Mouse (Mus musculus) midbrain, embryonic 14.5 days (tissue): Measurements from ENCODE around the gene Abca4. TPM values are rescaled to one million over a fixed set of nuclear protein-coding genes. Genes with fewer than 3 reads are reported as not detected.

Experiments used
- ATAC-seq: fragments of 200-750 bp; cut with Nextera tagmentation; 2 replicates; pipeline ENCODE4 v1.8.0; 2017; ENCODE audit warnings: moderate number of reproducible peaks, moderate library complexity; ENCODE audit not compliant: low FRiP score, low TSS enrichment
- DNase-seq: peaks from one replicate; pipeline ENCODE4 v3.0.0-alpha.2; 2015
- H3K27ac ChIP-seq: fragments of 300-500 bp; sonication (generic); replicated peaks from 2 replicates; pipeline ENCODE4 v1.5.1; 2014; ENCODE audit warnings: mild to moderate bottlenecking, low read depth, low read length, moderate library complexity
- H3K27me3 ChIP-seq: fragments of 300-500 bp; sonication (generic); 2 replicates; pipeline ENCODE4 v1.6.1; 2014; ENCODE audit warnings: low read length, control low read depth, mixed read lengths; ENCODE audit not compliant: control insufficient read depth, insufficient read depth
- H3K36me3 ChIP-seq: fragments of 300-500 bp; sonication (generic); 2 replicates; pipeline ENCODE4 v1.6.1; 2014; ENCODE audit warnings: low read length, control low read depth; ENCODE audit not compliant: control insufficient read depth, insufficient read depth
- H3K4me1 ChIP-seq: fragments of 300-500 bp; sonication (generic); 2 replicates; pipeline ENCODE4 v1.6.1; 2014; ENCODE audit warnings: mild to moderate bottlenecking, antibody characterized with exemption, low read length, control low read depth; ENCODE audit not compliant: control insufficient read depth, insufficient read depth
- H3K4me2 ChIP-seq: fragments of 300-500 bp; sonication (generic); 2 replicates; pipeline ENCODE4 v1.6.1; 2014; ENCODE audit warnings: mild to moderate bottlenecking, low read length, moderate library complexity
- H3K4me3 ChIP-seq: fragments of 300-500 bp; sonication (generic); replicated peaks from 2 replicates; pipeline ENCODE4 v1.5.1; 2014; ENCODE audit warnings: low read depth, low read length
- H3K9ac ChIP-seq: fragments of 300-500 bp; sonication (generic); replicated peaks from 2 replicates; pipeline ENCODE4 v1.6.1; 2014; ENCODE audit warnings: mild to moderate bottlenecking, low read length, moderate library complexity
- H3K9me3 ChIP-seq: fragments of 300-500 bp; sonication (generic); 2 replicates; pipeline ENCODE4 v1.6.1; 2016; ENCODE audit warnings: low read length, control low read depth, mixed read lengths; ENCODE audit not compliant: control insufficient read depth
- WGBS: fragments of 180-500 bp; shearing (Covaris S2); extraction: QIAGEN DNeasy Blood & Tissue Kit; methylation state at CpG from one replicate; pipeline ENCODE4 v1.1.7; 2014; 5-methylcytosine and 5-hydroxymethylcytosine counted together
- polyA plus RNA-seq: library from polyadenylated mRNA; unstranded; fragments of >200 nt; fragmentation: Nextera tagmentation; extraction: Ambion mirVana; gene quantifications from 2 replicates; pipeline ENCODE4 v1.2.1, GENCODE M21; 2014

Gene Abca4
- polyA plus RNA-seq, 1 experiment from 2014 or later = 1.6 TPM

DNA sequence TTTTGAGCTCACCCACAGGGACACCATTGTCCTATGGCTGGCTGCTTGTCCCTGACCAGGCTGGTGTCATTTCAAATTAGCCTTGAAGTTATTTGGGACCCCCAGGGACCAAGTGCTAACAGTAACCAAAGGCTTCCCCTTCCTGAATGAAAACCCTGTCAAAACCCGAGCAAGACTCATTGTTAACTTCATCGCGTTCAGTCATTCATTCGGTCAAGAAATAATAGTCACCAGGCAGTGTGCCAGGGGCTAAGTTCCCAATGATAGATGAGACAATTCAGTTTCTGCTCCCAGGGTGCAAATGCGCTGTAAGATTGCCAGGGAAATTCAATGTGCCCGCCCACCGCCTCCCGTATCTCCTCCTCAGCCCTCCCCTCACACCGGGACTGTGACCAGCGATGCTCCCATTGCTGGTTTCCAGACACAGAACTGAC lies 2.0 kb downstream of the Abca4 start:
- peaks cover 40% of the 10 kb centered on the region for H3K4me1 ChIP-seq
- no peak overlapping the region for H3K9ac ChIP-seq
- no peak overlapping the region for H3K27ac ChIP-seq
- H3K36me3 ChIP-seq = no peaks in the 10 kb centered on the region
- peak; percentile 85 for DNase-seq
- H3K4me3 ChIP-seq = no peak overlapping the region
- H3K4me2 ChIP-seq = peak overlapping the region; percentile 31
- peak; percentile 63 for ATAC-seq
- no peaks in the 10 kb centered on the region for H3K9me3 ChIP-seq
- peaks cover 69% of the 10 kb centered on the region for H3K27me3 ChIP-seq
- WGBS = under 1% methylated on average over 10 of the region's 10 CpGs

GRCm38 (mm10) chr3:122047402-122047801 lies 3.2 kb downstream of the Abca4 start:
- WGBS = 46% methylated on average over 7 of the region's 7 CpGs
- ATAC-seq (no peak), DNase-seq (no peak)
- H3K27me3 ChIP-seq = peaks cover 61% of the 10 kb centered on the region
- no peak overlapping the region for H3K9ac ChIP-seq
- H3K4me2 ChIP-seq = no peak overlapping the region
- H3K4me3 ChIP-seq = no peak overlapping the region
- no peak overlapping the region for H3K27ac ChIP-seq
- no peaks in the 10 kb centered on the region for H3K9me3 ChIP-seq
- H3K36me3 ChIP-seq = no peaks in the 10 kb centered on the region
- peaks cover 40% of the 10 kb centered on the region for H3K4me1 ChIP-seq

DNA sequence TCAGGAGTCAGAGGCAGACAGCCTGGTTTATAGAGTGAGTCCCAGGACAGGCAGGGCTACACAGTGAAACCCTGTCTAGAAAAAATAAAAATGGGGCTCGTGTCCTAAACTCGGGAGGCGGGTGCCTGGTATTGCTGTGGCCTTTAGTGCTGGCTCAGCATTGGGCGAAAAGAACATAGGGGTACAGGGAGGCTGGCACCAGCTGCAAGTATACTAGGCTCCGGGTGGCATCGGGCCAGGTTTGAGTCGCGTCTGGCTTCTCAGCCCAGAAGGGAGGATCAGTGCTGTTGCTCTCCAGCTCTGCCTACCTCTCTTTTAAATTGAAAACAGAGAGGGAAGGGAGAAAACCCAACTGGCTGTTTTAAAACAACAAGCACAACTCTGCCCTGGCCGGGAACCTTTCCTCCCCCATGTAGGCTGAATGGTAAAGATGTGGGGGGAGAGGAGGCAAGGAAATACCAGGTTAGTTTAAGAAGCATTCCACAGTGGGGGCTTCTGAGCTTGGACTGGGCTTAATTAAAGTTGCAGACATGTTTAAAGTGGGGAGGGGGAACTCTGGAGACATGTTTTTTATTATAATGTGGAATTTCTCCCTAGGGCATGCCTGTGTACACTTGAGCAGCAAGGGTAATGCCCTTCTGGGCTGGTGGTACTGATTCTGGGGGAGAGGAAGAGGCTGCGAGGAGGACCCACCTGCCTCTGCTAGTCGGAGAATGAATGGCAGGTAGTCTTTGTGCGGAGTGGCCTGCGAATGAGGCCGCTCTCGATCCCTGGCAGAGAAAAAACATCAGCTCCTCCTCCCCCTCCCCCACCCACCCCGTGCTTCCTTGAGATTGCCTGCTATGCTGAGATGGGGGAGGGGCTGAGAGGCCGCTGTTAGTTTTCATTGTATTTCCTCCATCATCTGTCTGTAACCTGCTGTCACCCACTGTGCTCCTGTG lies 3.9 kb downstream of the Abca4 start:
- WGBS = 18% methylated on average over 17 of the region's 17 CpGs
- H3K4me1 ChIP-seq = peaks cover 39% of the 10 kb centered on the region

DNA sequence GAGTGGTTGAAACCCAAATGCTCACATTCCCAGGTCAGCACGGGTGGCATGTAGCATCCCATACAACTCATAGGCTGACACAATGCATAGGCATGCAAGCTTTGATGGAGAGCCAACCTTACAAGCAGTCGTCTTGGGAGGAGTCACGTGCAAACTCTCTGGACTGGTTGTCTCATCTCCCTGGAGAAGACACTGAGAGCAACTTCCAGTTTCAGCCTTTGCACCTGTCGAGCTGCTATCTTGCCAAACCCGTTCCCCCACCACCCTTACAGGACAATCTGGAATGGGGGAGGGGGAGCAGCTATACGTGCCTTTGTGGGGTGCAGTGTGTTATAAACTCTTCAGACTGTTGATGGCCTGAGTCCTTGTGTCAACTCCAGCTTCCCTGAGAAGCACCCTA lies 4.9 kb downstream of the Abca4 start:
- no peaks in the 10 kb centered on the region for H3K36me3 ChIP-seq
- H3K4me3 ChIP-seq = no peak overlapping the region
- WGBS = 58% methylated on average over 6 of the region's 6 CpGs
- no peak overlapping the region for H3K27ac ChIP-seq
- H3K4me1 ChIP-seq = peaks cover 29% of the 10 kb centered on the region
- DNase-seq (no peak), ATAC-seq (no peak)
- no peak overlapping the region for H3K9ac ChIP-seq
- H3K27me3 ChIP-seq = peaks cover 47% of the 10 kb centered on the region
- H3K9me3 ChIP-seq = no peaks in the 10 kb centered on the region
- no peak overlapping the region for H3K4me2 ChIP-seq

More for the DNA sequence above, 3.9 kb downstream of the Abca4 start:
- H3K36me3 ChIP-seq = no peaks in the 10 kb centered on the region
- peak; percentile 82 for DNase-seq
- H3K27me3 ChIP-seq = peaks cover 54% of the 10 kb centered on the region
- no peak overlapping the region for H3K9ac ChIP-seq
- 0 out of 2 replicates have a peak, but pooled peaks have one; percentile 31 for ATAC-seq
- H3K4me3 ChIP-seq = no peak overlapping the region
- H3K27ac ChIP-seq = no peak overlapping the region
- peak overlapping the region; percentile 27 for H3K4me2 ChIP-seq
- H3K9me3 ChIP-seq = no peaks in the 10 kb centered on the region

DNA sequence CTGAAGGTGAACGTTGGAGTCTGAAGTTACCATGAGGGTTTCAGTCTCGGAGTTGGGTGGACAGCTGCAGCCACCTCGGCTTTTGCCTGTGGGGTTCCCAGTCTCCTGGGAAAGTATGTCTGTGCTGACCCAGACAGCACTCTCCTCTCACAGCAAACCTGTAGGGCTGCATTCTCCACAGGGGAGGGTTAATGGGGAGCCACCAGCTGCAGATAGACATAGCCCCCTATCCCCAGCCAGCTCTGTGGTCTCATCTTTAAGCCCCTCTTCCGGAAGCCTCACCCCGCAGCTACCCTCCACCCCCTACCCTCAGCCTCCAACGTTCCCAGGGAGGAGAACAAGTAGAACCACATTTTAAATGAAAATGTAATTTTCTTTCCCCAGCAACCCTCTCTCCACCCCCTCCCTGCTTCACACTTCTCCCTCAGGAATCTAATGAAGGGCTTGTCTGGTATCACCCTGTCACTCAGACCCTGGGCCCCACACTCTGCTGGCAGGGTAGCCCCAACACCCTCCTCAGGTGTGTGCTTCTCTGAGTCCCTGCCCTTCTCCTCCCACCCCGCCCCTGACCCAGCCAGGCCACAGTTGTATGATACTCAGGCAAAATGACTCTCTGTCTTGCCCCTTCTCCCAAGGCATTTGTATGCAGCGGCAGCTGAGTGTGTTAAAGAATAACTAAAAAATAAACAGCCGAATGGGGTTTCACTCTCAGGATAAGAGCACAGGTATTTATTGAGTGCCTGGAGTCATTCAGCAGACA lies 14.4 kb downstream of the Abca4 start:
- H3K4me3 ChIP-seq = no peak overlapping the region
- DNase-seq = no peak
- H3K36me3 ChIP-seq = no peaks in the 10 kb centered on the region
- H3K9me3 ChIP-seq = no peaks in the 10 kb centered on the region
- no peak overlapping the region for H3K4me2 ChIP-seq
- no peaks in the 10 kb centered on the region for H3K4me1 ChIP-seq
- no peaks in the 10 kb centered on the region for H3K27me3 ChIP-seq
- WGBS = 67% methylated on average over 9 of the region's 9 CpGs
- no peak overlapping the region for H3K9ac ChIP-seq
- ATAC-seq = no peak
- no peak overlapping the region for H3K27ac ChIP-seq

- no peaks in the 10 kb centered on the region for H3K36me3 ChIP-seq
- no peak overlapping the region for H3K4me3 ChIP-seq
- no peak for ATAC-seq
- no peak for DNase-seq
- H3K9ac ChIP-seq = no peak overlapping the region
- whole genome bisulfite sequencing = 91% methylated on average over 10 of the region's 10 CpGs
- no peaks in the 10 kb centered on the region for H3K4me1 ChIP-seq
- no peaks in the 10 kb centered on the region for H3K27me3 ChIP-seq
- no peak overlapping the region for H3K4me2 ChIP-seq
- no peaks in the 10 kb centered on the region for H3K9me3 ChIP-seq
- H3K27ac ChIP-seq = no peak overlapping the region
These were observed 18.3 kb downstream of the Abca4 start for GRCm38 (mm10) chr3:122062586-122062985.

DNA sequence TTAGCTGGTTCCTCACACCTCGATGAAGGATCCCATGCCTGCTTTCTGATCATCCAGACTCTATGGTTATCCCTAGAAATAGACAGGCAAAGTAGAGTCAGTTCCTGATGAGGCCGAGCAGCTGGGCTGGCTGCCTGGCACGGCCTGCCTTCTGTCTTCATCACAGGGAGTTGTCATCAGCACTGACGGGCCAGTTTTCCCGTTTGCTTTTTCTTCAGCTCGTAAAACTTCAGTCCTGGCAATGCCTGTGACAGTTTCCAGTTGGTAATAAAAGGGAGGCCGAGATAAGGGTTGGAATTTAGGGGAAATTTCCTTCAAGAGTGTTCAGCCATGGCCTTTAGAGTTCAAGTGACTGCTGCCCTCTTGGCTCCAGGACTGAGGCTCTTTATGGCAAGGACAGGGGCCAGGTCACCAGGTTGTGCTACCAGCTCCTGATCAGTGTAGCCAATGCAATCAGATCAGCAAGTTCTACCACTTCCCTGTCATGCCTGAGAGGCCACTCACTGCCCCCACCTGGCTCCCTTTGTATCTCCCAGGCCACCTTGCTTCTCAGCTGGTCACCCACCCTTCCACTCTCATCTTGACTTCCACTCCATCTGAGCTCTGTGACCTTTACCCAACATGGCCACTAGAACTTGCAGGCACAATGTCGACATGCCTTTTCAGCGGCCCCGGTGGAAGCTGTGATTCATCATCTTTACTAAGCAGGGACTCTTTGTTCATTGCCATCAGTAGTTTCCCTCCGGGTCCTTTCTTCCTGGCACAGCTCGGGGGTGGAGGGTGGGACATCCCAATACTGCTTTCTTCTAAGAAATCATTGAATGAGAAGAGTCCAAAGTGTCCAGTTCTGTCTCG lies 20.5 kb downstream of the Abca4 start:
- H3K4me2 ChIP-seq = no peak overlapping the region
- H3K9ac ChIP-seq = no peak overlapping the region
- ATAC-seq = no peak
- H3K4me1 ChIP-seq = no peaks in the 10 kb centered on the region
- no peaks in the 10 kb centered on the region for H3K36me3 ChIP-seq
- DNase-seq = no peak
- no peak overlapping the region for H3K4me3 ChIP-seq
- no peaks in the 10 kb centered on the region for H3K9me3 ChIP-seq
- no peaks in the 10 kb centered on the region for H3K27me3 ChIP-seq
- no peak overlapping the region for H3K27ac ChIP-seq
- WGBS = 92% methylated on average over 13 of the region's 13 CpGs

DNA sequence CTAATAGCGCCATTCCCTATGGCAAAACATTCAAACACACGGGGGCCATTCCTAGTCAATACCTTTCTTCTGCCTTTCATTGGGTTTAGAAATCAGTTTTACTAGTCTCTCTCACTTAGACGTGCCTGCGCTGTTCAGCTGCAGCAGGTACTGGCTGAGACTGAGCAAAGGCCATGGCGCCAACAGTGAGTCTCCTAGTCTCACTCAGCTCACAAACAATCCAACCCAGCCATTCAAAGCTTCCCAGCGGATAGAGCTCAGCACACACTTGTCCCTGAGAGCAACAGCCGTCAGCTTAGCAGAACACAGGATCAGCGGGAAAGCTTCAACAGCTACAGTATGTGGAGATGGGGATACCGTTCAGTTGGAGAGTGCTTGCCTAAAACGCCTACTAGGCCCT lies 27.5 kb downstream of the Abca4 start:
- Histone ChIP-seq H3K27ac (no peak overlapping the region), H3K4me1 (no peaks in the 10 kb centered on the region)
- no peak for ATAC-seq

More for the DNA sequence above, 27.5 kb downstream of the Abca4 start:
- 67% methylated on average over 10 of the region's 10 CpGs for WGBS
- Histone ChIP-seq H3K9ac (no peak overlapping the region), H3K9me3 (no peaks in the 10 kb centered on the region), H3K4me2 (no peak overlapping the region), H3K4me3 (no peak overlapping the region), H3K36me3 (no peaks in the 10 kb centered on the region), H3K27me3 (no peaks in the 10 kb centered on the region)
- DNase-seq = no peak
